In genomic region chr11:48838181-48838797, GRCm38 (mm10) we compare ENCODE assay signal across 8 mouse cellular contexts. TPM values are rescaled to one million over a fixed set of nuclear protein-coding genes. Genes with fewer than 3 reads are reported as not detected.
DNase-seq lines count a peak whose midpoint lies in the region; ATAC-seq and TF ChIP-seq lines count a peak whose summit lies in the region.

No protein-coding gene starts in this region.

- H3K9ac ChIP-seq in lung, embryonic 14.5 days: peak overlapping the region; percentile 72
- H3K9ac ChIP-seq in heart, embryonic 16.5 days (ENCODE audit: low read length): peak overlapping the region; percentile 82
- H3K9ac ChIP-seq in limb, embryonic 11.5 days (ENCODE audit: low read length): peak overlapping the region; percentile 2
- peak overlapping the region; percentile 77 for H3K9ac ChIP-seq in midbrain, postnatal 0 days (replicated peaks; ENCODE audit: low read length, poor library complexity, severe bottlenecking)

- under 1% methylated on average over 16 of the region's 16 CpGs for WGBS in lung, embryonic 14.5 days
- under 1% methylated on average over 16 of the region's 16 CpGs for whole genome bisulfite sequencing in bone marrow, adult 2 months
- WGBS in heart, embryonic 16.5 days: under 1% methylated on average over 16 of the region's 16 CpGs
- 4% methylated on average over 16 of the region's 16 CpGs for WGBS in limb, embryonic 11.5 days
- 2% methylated on average over 16 of the region's 16 CpGs for WGBS in midbrain, postnatal 0 days

- TF ChIP-seq CTCF in lung, embryonic 14.5 days (IDR thresholded peaks at IDR 0.05; ENCODE audit: low read depth): no peak
- TF ChIP-seq CTCF in bone marrow, adult 2 months (IDR thresholded peaks at IDR 0.05; ENCODE audit: control insufficient read depth, insufficient read depth, low read length): 0 out of 2 replicates have a peak, but pooled peaks have one; percentile 4
- no peak for TF ChIP-seq CTCF in midbrain, postnatal 0 days (IDR thresholded peaks at IDR 0.05)

- intact Hi-C loops in gastrocnemius, postnatal 14 days (cut with DNase I; ENCODE audit: low total_unique reads): no loop called here

- H3K9me3 ChIP-seq in lung, embryonic 14.5 days (ENCODE audit: low read depth, low read length): no peaks in the 10 kb centered on the region
- no peaks in the 10 kb centered on the region for H3K9me3 ChIP-seq in heart, embryonic 16.5 days (replicated peaks; ENCODE audit: control insufficient read depth, low read length)
- H3K9me3 ChIP-seq in limb, embryonic 11.5 days (ENCODE audit: control insufficient read depth, low read length): no peaks in the 10 kb centered on the region
- H3K9me3 ChIP-seq in midbrain, postnatal 0 days (ENCODE audit: low read length): no peaks in the 10 kb centered on the region

- peak; percentile 60 for DNase-seq in lung, embryonic 14.5 days
- no peak for DNase-seq in lung, postnatal 14 days
- no peak for DNase-seq in limb, embryonic 11.5 days (ENCODE audit: low spot score)
- DNase-seq in midbrain, postnatal 0 days (ENCODE audit: low spot score): no peak
- DNase-seq in urinary bladder, postnatal 25 days (ENCODE audit: low spot score): no peak
- DNase-seq in gastrocnemius, postnatal 14 days: no peak

- peak overlapping the region; percentile 79 for H3K4me3 ChIP-seq in lung, embryonic 14.5 days (ENCODE audit: low read depth, low read length)
- H3K4me3 ChIP-seq in bone marrow, adult 2 months (replicated peaks; ENCODE audit: control insufficient read depth, low read depth, low read length): peak overlapping the region; percentile 78
- peak overlapping the region; percentile 91 for H3K4me3 ChIP-seq in heart, embryonic 16.5 days (ENCODE audit: low read length)
- H3K4me3 ChIP-seq in limb, embryonic 11.5 days (ENCODE audit: low read depth, low read length): peak overlapping the region; percentile 91
- H3K4me3 ChIP-seq in midbrain, postnatal 0 days (ENCODE audit: low read depth, low read length): peak overlapping the region; percentile 86

- H3K4me1 ChIP-seq in lung, embryonic 14.5 days (ENCODE audit: insufficient read depth): 0 out of 2 replicates have a peak, but pooled peaks cover 3% of the 10 kb centered on the region
- peaks cover 1% of the 10 kb centered on the region; the same call in 1 of the 2 replicates for H3K4me1 ChIP-seq in bone marrow, adult 2 months (ENCODE audit: control insufficient read depth, insufficient read depth, low read length)
- H3K4me1 ChIP-seq in heart, embryonic 16.5 days (ENCODE audit: control insufficient read depth, insufficient read depth, low read length): peaks cover 11% of the 10 kb centered on the region
- no peaks in the 10 kb centered on the region for H3K4me1 ChIP-seq in limb, embryonic 11.5 days (ENCODE audit: control insufficient read depth, insufficient read depth, low read length)
- no peaks in the 10 kb centered on the region for H3K4me1 ChIP-seq in midbrain, postnatal 0 days (ENCODE audit: insufficient read depth, low read length)

- ATAC-seq in lung, embryonic 14.5 days (ENCODE audit: insufficient read depth): no peak
- ATAC-seq in heart, embryonic 16.5 days (replicated peaks; ENCODE audit: extremely low read depth, insufficient read depth, low FRiP score): no peak; the same call in 1 of the 2 replicates
- ATAC-seq in limb, embryonic 11.5 days (ENCODE audit: insufficient number of reproducible peaks, low FRiP score, low TSS enrichment, low read depth): no peak
- peak; percentile 39 for ATAC-seq in midbrain, postnatal 0 days (ENCODE audit: low FRiP score)

- no peaks in the 10 kb centered on the region for H3K36me3 ChIP-seq in lung, embryonic 14.5 days (ENCODE audit: insufficient read depth)
- H3K36me3 ChIP-seq in heart, embryonic 16.5 days (ENCODE audit: control insufficient read depth, insufficient read depth): no peaks in the 10 kb centered on the region
- H3K36me3 ChIP-seq in limb, embryonic 11.5 days (ENCODE audit: control insufficient read depth, insufficient read depth, low read length): no peaks in the 10 kb centered on the region
- H3K36me3 ChIP-seq in midbrain, postnatal 0 days (ENCODE audit: insufficient read depth, low read length): no peaks in the 10 kb centered on the region

- no peak for TF ChIP-seq POLR2A in bone marrow, adult 2 months (IDR thresholded peaks at IDR 0.05; ENCODE audit: borderline replicate concordance, control insufficient read depth, low read depth, low read length)

- H3K27ac ChIP-seq in lung, embryonic 14.5 days (ENCODE audit: low read depth): 0 out of 2 replicates have a peak overlapping the region, but pooled peaks have one; percentile 24
- H3K27ac ChIP-seq in bone marrow, adult 2 months (ENCODE audit: control insufficient read depth, insufficient read depth, low read depth, low read length, poor library complexity): peak overlapping the region; percentile 57
- no peak overlapping the region; the same call in 1 of the 2 replicates for H3K27ac ChIP-seq in heart, embryonic 16.5 days (ENCODE audit: low read length)
- H3K27ac ChIP-seq in limb, embryonic 11.5 days (replicated peaks; ENCODE audit: low read depth, low read length): no peak overlapping the region
- peak overlapping the region; percentile 78 for H3K27ac ChIP-seq in midbrain, postnatal 0 days (ENCODE audit: low read depth, low read length)

- peak overlapping the region; percentile 90 for H3K4me2 ChIP-seq in lung, embryonic 14.5 days
- peak overlapping the region; percentile 82 for H3K4me2 ChIP-seq in heart, embryonic 16.5 days (ENCODE audit: low read depth, low read length)
- peak overlapping the region; percentile 95 for H3K4me2 ChIP-seq in limb, embryonic 11.5 days (ENCODE audit: low read depth, severe bottlenecking)
- peak overlapping the region; percentile 85 for H3K4me2 ChIP-seq in midbrain, postnatal 0 days (ENCODE audit: low read depth, low read length, poor library complexity, severe bottlenecking)

- 0 out of 2 replicates have a peak, but pooled peaks cover 4% of the 10 kb centered on the region for H3K27me3 ChIP-seq in lung, embryonic 14.5 days (ENCODE audit: insufficient read depth, low read length)
- no peaks in the 10 kb centered on the region for H3K27me3 ChIP-seq in heart, embryonic 16.5 days (ENCODE audit: control insufficient read depth, insufficient read depth, low read length)
- H3K27me3 ChIP-seq in limb, embryonic 11.5 days (ENCODE audit: control insufficient read depth, insufficient read depth, low read length): peaks cover 5% of the 10 kb centered on the region
- H3K27me3 ChIP-seq in midbrain, postnatal 0 days (ENCODE audit: insufficient read depth, low read length): no peaks in the 10 kb centered on the region

RNA-seq across cellular contexts. Expression of gene Gm12184, which starts 11.8 kb away (rescaled TPM):
- polyA plus RNA-seq in lung, embryonic 14.5 days (2014; fragmentation: Nextera tagmentation; extraction: Ambion mirVana): 11.3 and 11.8 TPM in 2 replicates
- 43.1 and 76.8 TPM in 2 replicates for polyA plus RNA-seq in bone marrow, adult 2 months (2011; ENCODE audit: insufficient read depth, insufficient read length, low replicate concordance, missing spikeins)
- 0.55 and 0.66 TPM in 2 replicates for polyA plus RNA-seq in heart, embryonic 16.5 days (2015; fragmentation: Nextera tagmentation; extraction: Ambion mirVana)
- polyA plus RNA-seq in limb, embryonic 11.5 days (2014; fragmentation: Nextera tagmentation; extraction: Ambion mirVana): 9.4 and 13.5 TPM in 2 replicates
- 4.3 and 8.2 TPM in 2 replicates for total RNA-seq in midbrain, postnatal 0 days (2014; rRNA removed)
- polyA plus RNA-seq in midbrain, postnatal 0 days (2015; fragmentation: Nextera tagmentation; extraction: Ambion mirVana): 2.4 and 3.0 TPM in 2 replicates
- total RNA-seq in gastrocnemius, postnatal 14 days (2021): 1 to 10 TPM; 2.7 to 3.0 TPM

RNA-seq across cellular contexts. Expression of gene Trim7, which starts 12.3 kb away (rescaled TPM):
- 0.55 and 1.4 TPM in 2 replicates for polyA plus RNA-seq in lung, embryonic 14.5 days (2014; fragmentation: Nextera tagmentation; extraction: Ambion mirVana)
- polyA plus RNA-seq in bone marrow, adult 2 months (2011; ENCODE audit: insufficient read depth, insufficient read length, low replicate concordance, missing spikeins): 8.4 and 14.4 TPM in 2 replicates
- 0.89 and 0.98 TPM in 2 replicates for polyA plus RNA-seq in heart, embryonic 16.5 days (2015; fragmentation: Nextera tagmentation; extraction: Ambion mirVana)
- 0.25 and 0.41 TPM in 2 replicates for polyA plus RNA-seq in limb, embryonic 11.5 days (2014; fragmentation: Nextera tagmentation; extraction: Ambion mirVana)
- total RNA-seq in midbrain, postnatal 0 days (2014; rRNA removed): 7.7 and 8.6 TPM in 2 replicates
- polyA plus RNA-seq in midbrain, postnatal 0 days (2015; fragmentation: Nextera tagmentation; extraction: Ambion mirVana): 3.4 and 3.7 TPM in 2 replicates
- 100 to 1,000 TPM in 1 of 2 experiments, 10 to 100 TPM in 1; 93.7 to 106 TPM for total RNA-seq in gastrocnemius, postnatal 14 days (2021)

RNA-seq across cellular contexts. Expression of gene Trim41, which starts 21.1 kb away (rescaled TPM):
- polyA plus RNA-seq in lung, embryonic 14.5 days (2014; fragmentation: Nextera tagmentation; extraction: Ambion mirVana): 4.5 and 4.6 TPM in 2 replicates
- polyA plus RNA-seq in bone marrow, adult 2 months (2011; ENCODE audit: insufficient read depth, insufficient read length, low replicate concordance, missing spikeins): 39.7 and 51.0 TPM in 2 replicates
- 4.2 and 4.3 TPM in 2 replicates for polyA plus RNA-seq in heart, embryonic 16.5 days (2015; fragmentation: Nextera tagmentation; extraction: Ambion mirVana)
- 5.7 TPM in 2 replicates for polyA plus RNA-seq in limb, embryonic 11.5 days (2014; fragmentation: Nextera tagmentation; extraction: Ambion mirVana)
- 38.9 and 41.5 TPM in 2 replicates for total RNA-seq in midbrain, postnatal 0 days (2014; rRNA removed)
- polyA plus RNA-seq in midbrain, postnatal 0 days (2015; fragmentation: Nextera tagmentation; extraction: Ambion mirVana): 5.0 and 5.1 TPM in 2 replicates
- 10 to 100 TPM; 16.3 to 21.0 TPM for total RNA-seq in gastrocnemius, postnatal 14 days (2021)

RNA-seq across cellular contexts. Expression of gene Irgm1, which starts 33.2 kb away (rescaled TPM):
- 6.7 and 7.6 TPM in 2 replicates for polyA plus RNA-seq in lung, embryonic 14.5 days (2014; fragmentation: Nextera tagmentation; extraction: Ambion mirVana)
- polyA plus RNA-seq in bone marrow, adult 2 months (2011; ENCODE audit: insufficient read depth, insufficient read length, low replicate concordance, missing spikeins): 15.8 and 21.3 TPM in 2 replicates
- 11.6 and 14.5 TPM in 2 replicates for polyA plus RNA-seq in heart, embryonic 16.5 days (2015; fragmentation: Nextera tagmentation; extraction: Ambion mirVana)
- polyA plus RNA-seq in limb, embryonic 11.5 days (2014; fragmentation: Nextera tagmentation; extraction: Ambion mirVana): 1.1 and 1.7 TPM in 2 replicates
- total RNA-seq in midbrain, postnatal 0 days (2014; rRNA removed): 6.2 and 7.6 TPM in 2 replicates
- polyA plus RNA-seq in midbrain, postnatal 0 days (2015; fragmentation: Nextera tagmentation; extraction: Ambion mirVana): 4.9 and 5.8 TPM in 2 replicates
- 1 to 10 TPM; 6.1 to 7.0 TPM for total RNA-seq in gastrocnemius, postnatal 14 days (2021)

RNA-seq across cellular contexts. Expression of gene Rack1, which starts 38.2 kb away (rescaled TPM):
- 935 and 940 TPM in 2 replicates for polyA plus RNA-seq in lung, embryonic 14.5 days (2014; fragmentation: Nextera tagmentation; extraction: Ambion mirVana)
- polyA plus RNA-seq in bone marrow, adult 2 months (2011; ENCODE audit: insufficient read depth, insufficient read length, low replicate concordance, missing spikeins): 1,856 and 2,313 TPM in 2 replicates
- 382 and 390 TPM in 2 replicates for polyA plus RNA-seq in heart, embryonic 16.5 days (2015; fragmentation: Nextera tagmentation; extraction: Ambion mirVana)
- 805 and 864 TPM in 2 replicates for polyA plus RNA-seq in limb, embryonic 11.5 days (2014; fragmentation: Nextera tagmentation; extraction: Ambion mirVana)
- 932 and 1,043 TPM in 2 replicates for total RNA-seq in midbrain, postnatal 0 days (2014; rRNA removed)
- 317 and 331 TPM in 2 replicates for polyA plus RNA-seq in midbrain, postnatal 0 days (2015; fragmentation: Nextera tagmentation; extraction: Ambion mirVana)
- total RNA-seq in gastrocnemius, postnatal 14 days (2021): 100 to 1,000 TPM; 392 to 429 TPM

Comparison
In these comparisons a context has a peak if more than half of its experiments do, and no peak if none do; other contexts are left out.
1. H3K27ac ChIP-seq: peak in lung, embryonic 14.5 days (single experiment), bone marrow, adult 2 months (single experiment) and midbrain, postnatal 0 days (single experiment); none in heart, embryonic 16.5 days (single experiment) and limb, embryonic 11.5 days (single experiment).
2. H3K9ac ChIP-seq: peak in every context shown above with its lines; median percentile 82 in heart, embryonic 16.5 days; 77 in midbrain, postnatal 0 days; 72 in lung, embryonic 14.5 days; 2 in limb, embryonic 11.5 days.
3. Peak in every context shown above with its lines, with median percentiles within 50 percentile points of each other: H3K4me2 ChIP-seq and H3K4me3 ChIP-seq.